Mouse (Mus musculus): ENCODE measurements around the gene Gm21973.

The Gm21973 gene

GRCm38 (mm10) chr15:10387263-10387662 lies 62.1 kb downstream of the Gm21973 start:
- ATAC-seq (ENCODE audit: insufficient number of reproducible peaks, low FRiP score, low TSS enrichment), result no peak

DNA sequence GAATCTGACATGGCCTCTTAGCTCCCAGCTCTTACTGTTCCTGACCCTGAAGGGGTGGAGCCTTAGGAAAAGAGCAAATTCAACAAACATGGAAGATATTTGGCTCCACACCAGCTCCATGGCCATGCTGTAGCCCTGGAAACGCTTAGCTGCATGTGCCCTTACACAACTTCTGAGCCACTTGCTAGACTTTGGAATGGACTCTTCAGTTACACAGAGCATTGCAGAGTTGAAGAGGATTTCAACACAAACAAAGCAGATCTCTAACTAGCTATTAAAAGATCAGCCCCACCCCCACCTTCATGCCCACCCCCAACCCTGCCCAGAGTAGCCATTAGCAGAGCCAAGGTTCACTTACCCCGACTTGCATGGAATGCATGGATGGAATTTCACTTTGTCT lies 74.6 kb downstream of the Gm21973 start:
- ATAC-seq (ENCODE audit: insufficient number of reproducible peaks, low FRiP score, low TSS enrichment), result no peak

- no peak for ATAC-seq (ENCODE audit: insufficient number of reproducible peaks, low FRiP score, low TSS enrichment)
These were observed 75.2 kb downstream of the Gm21973 start for GRCm38 (mm10) chr15:10400415-10400814.

DNA sequence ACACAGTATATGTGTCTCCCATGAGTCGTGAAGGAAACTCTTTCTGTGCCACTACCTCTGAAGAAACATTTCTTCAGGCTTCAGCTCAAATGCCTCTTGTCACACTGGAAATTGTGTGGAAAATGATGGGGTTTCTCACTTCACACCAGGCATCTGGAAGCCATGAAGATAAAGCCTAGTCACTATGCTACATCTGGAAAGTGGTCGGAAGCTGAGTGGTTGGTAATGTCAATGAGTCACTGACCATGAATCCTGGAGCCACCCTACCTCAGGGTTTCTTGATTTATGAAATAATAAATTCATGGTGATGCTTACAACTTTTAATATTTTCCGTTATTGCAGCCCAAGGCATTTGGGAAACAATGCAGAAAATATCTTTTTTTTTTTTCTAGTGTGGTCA lies 84.7 kb downstream of the Gm21973 start:
- no peak for ATAC-seq (ENCODE audit: insufficient number of reproducible peaks, low FRiP score, low TSS enrichment)

- no peak for ATAC-seq (ENCODE audit: insufficient number of reproducible peaks, low FRiP score, low TSS enrichment)
These were observed 85.7 kb downstream of the Gm21973 start for GRCm38 (mm10) chr15:10410881-10411280.

GRCm38 (mm10) chr15:10413656-10414055 lies 88.5 kb downstream of the Gm21973 start:
- no peak for ATAC-seq (ENCODE audit: insufficient number of reproducible peaks, low FRiP score, low TSS enrichment)

- ATAC-seq (ENCODE audit: insufficient number of reproducible peaks, low FRiP score, low TSS enrichment), result no peak
These were observed 96.1 kb downstream of the Gm21973 start for GRCm38 (mm10) chr15:10421138-10421784.

- no peak for ATAC-seq (ENCODE audit: insufficient number of reproducible peaks, low FRiP score, low TSS enrichment)
These were observed 96.6 kb downstream of the Gm21973 start for GRCm38 (mm10) chr15:10421785-10422144.

All from cerebellum, adult (tissue).